Mouse (Mus musculus) olfactory bulb, adult 2 months (tissue): ENCODE results near the gene Cldn3.

Source experiments
- CTCF ChIP-seq: fragments of 200-500 bp; IDR thresholded peaks from 2 replicates; pipeline ENCODE4 v1.5.1; 2012; ENCODE audit warnings: low read depth, mild to moderate bottlenecking, low read length, moderate library complexity; ENCODE audit not compliant: insufficient read depth
- POLR2A ChIP-seq: fragments of 200-500 bp; IDR thresholded peaks from 2 replicates; pipeline ENCODE4 v1.6.1; 2012; ENCODE audit warnings: mild to moderate bottlenecking, low read depth, low read length, moderate library complexity; ENCODE audit not compliant: insufficient read depth

- TF ChIP-seq POLR2A (no peak), CTCF (no peak)
Measured at GRCm38 (mm10) chr5:135024665-135025224, 38.7 kb downstream of the Cldn3 start.
